Mouse (Mus musculus) heart, postnatal 14 days (tissue): ENCODE data around the gene Apoo. TPM values are rescaled to one million over a fixed set of nuclear protein-coding genes. Genes with fewer than 3 reads are reported as not detected.

Source experiments
- microRNA-seq, 2 experiments: library from miRNA; unstranded; fragments of <30 nt; microRNA quantifications; one replicate each; pipeline ENCODE4 v1.2.0; 2021 to 2022
- total RNA-seq, 2 experiments: library from RNA; stranded (reverse); gene quantifications; 2 replicates each; pipeline ENCODE4 v1.2.3; 2021

Apoo gene
- total RNA-seq, 2 experiments from 2014 or later: 177 to 231 TPM

Small RNA genes within 50 kb of the gene (microRNA-seq; reads per million reads assigned to microRNA genes)
- 0 reads per million in 2 experiments for gene Gm44477

Other genes starting within 250 kb of the Apoo start
- 10 to 100 TPM; 24.1 to 26.8 TPM for gene Zfx, start 243.4 kb upstream of the Apoo start, total RNA-seq
- 100 to 1,000 TPM; 110 to 156 TPM for gene Eif2s3x, start 154.3 kb upstream of the Apoo start, total RNA-seq
- gene Klhl15, start 132.5 kb upstream of the Apoo start, total RNA-seq: 1 to 10 TPM; 8.7 to 8.9 TPM
- gene Fam90a1b, start 340 bp upstream of the Apoo start, total RNA-seq: not detected
- gene Maged1, start 175.0 kb downstream of the Apoo start, total RNA-seq: 100 to 1,000 TPM; 111 to 115 TPM